Mouse (Mus musculus): Measurements from ENCODE around the gene Hist1h2bk. TPM values are rescaled to one million over a fixed set of nuclear protein-coding genes. Genes with fewer than 3 reads are reported as not detected.
"Not testable (repeated sequence)": the region's sequence is repeated elsewhere in the genome, so short reads cannot be mapped to it uniquely, and the experiment has no call there.

Hist1h2bk gene
- polyA plus RNA-seq, 1 experiment from 2014 or later = 5.4 TPM

GRCm38 (mm10) chr13:22041651-22042567 is 6.2 kb downstream of the Hist1h2bk start:
- peak overlapping the region; percentile 77 for H3K9ac ChIP-seq
- peak overlapping the region; percentile 100 for H3K27ac ChIP-seq (replicated peaks)
- peak overlapping the region; percentile 72 for H3K4me2 ChIP-seq
- no peaks in the 10 kb centered on the region for H3K27me3 ChIP-seq
- 3% methylated on average over 13 of the region's 13 CpGs for WGBS (ENCODE audit: insufficient replicate concordance)
- H3K9me3 ChIP-seq (replicated peaks) = no peaks in the 10 kb centered on the region
- no peak for ATAC-seq (ENCODE audit: insufficient read depth)
- peaks cover 61% of the 10 kb centered on the region for H3K4me1 ChIP-seq (replicated peaks)
- H3K36me3 ChIP-seq (replicated peaks) = no peaks in the 10 kb centered on the region
- peak overlapping the region; percentile 56 for H3K4me3 ChIP-seq (replicated peaks)

GRCm38 (mm10) chr13:22042568-22043502 is 7.2 kb downstream of the Hist1h2bk start, which contains the start of the genes Hist1h2ag and Hist1h2bj:
Hist1h2ag (minus strand) TSS chr13:22042944.
Hist1h2bj (plus strand) TSS chr13:22043214.
- Histone ChIP-seq H3K4me1 (replicated peaks) (peaks cover 54% of the 10 kb centered on the region), H3K9ac (peak within 1 kb of the TSS; percentile 77), H3K4me3 (replicated peaks) (peak within 1 kb of the TSS; percentile 56), H3K27ac (replicated peaks) (peak within 1 kb of the TSS; percentile 100), H3K4me2 (peak within 1 kb of the TSS; percentile 72)
- H3K9me3 ChIP-seq (replicated peaks); H3K27me3 ChIP-seq; H3K36me3 ChIP-seq (replicated peaks): not testable (repeated sequence)
- ATAC-seq (ENCODE audit: insufficient read depth) = peak; percentile 79
- WGBS (ENCODE audit: insufficient replicate concordance) = under 1% methylated on average over 51 of the region's 80 CpGs

- 2% methylated on average over 14 of the region's 14 CpGs for WGBS (ENCODE audit: insufficient replicate concordance)
- H3K4me3 ChIP-seq (replicated peaks) = peak overlapping the region; percentile 48
- H3K9ac ChIP-seq = peak overlapping the region; percentile 58
- peak; percentile 8 for ATAC-seq (ENCODE audit: insufficient read depth)
- no peaks in the 10 kb centered on the region for H3K9me3 ChIP-seq (replicated peaks)
- peaks cover 48% of the 10 kb centered on the region for H3K4me1 ChIP-seq (replicated peaks)
- peak overlapping the region; percentile 97 for H3K27ac ChIP-seq (replicated peaks)
- peak overlapping the region; percentile 60 for H3K4me2 ChIP-seq
- no peaks in the 10 kb centered on the region for H3K27me3 ChIP-seq
- no peaks in the 10 kb centered on the region for H3K36me3 ChIP-seq (replicated peaks)
Observed at GRCm38 (mm10) chr13:22043503-22044431, 8.1 kb downstream of the Hist1h2bk start.

GRCm38 (mm10) chr13:22044432-22045155 is 8.9 kb downstream of the Hist1h2bk start:
- WGBS (ENCODE audit: insufficient replicate concordance) = 83% methylated on average over 6 of the region's 6 CpGs
- ATAC-seq (ENCODE audit: insufficient read depth) = no peak
- Histone ChIP-seq H3K9ac (peak overlapping the region; percentile 58), H3K36me3 (replicated peaks) (no peaks in the 10 kb centered on the region), H3K4me2 (peak overlapping the region; percentile 60), H3K27me3 (no peaks in the 10 kb centered on the region), H3K9me3 (replicated peaks) (no peaks in the 10 kb centered on the region), H3K27ac (replicated peaks) (peak overlapping the region; percentile 97), H3K4me3 (replicated peaks) (peak overlapping the region; percentile 48), H3K4me1 (replicated peaks) (peaks cover 49% of the 10 kb centered on the region)

GRCm38 (mm10) chr13:22045311-22045710 is 9.6 kb downstream of the Hist1h2bk start:
- no peaks in the 10 kb centered on the region for H3K9me3 ChIP-seq (replicated peaks)
- no peak overlapping the region for H3K9ac ChIP-seq
- peak overlapping the region; percentile 9 for H3K4me3 ChIP-seq (replicated peaks)
- no peaks in the 10 kb centered on the region for H3K27me3 ChIP-seq
- H3K36me3 ChIP-seq (replicated peaks) = no peaks in the 10 kb centered on the region
- H3K4me2 ChIP-seq = peak overlapping the region; percentile 60
- H3K27ac ChIP-seq (replicated peaks) = peak overlapping the region; percentile 42
- H3K4me1 ChIP-seq (replicated peaks) = peaks cover 49% of the 10 kb centered on the region
- ATAC-seq (ENCODE audit: insufficient read depth) = no peak
- 26% methylated on average over 2 of the region's 2 CpGs for whole genome bisulfite sequencing (ENCODE audit: insufficient replicate concordance)

GRCm38 (mm10) chr13:22049041-22049440 is 13.4 kb downstream of the Hist1h2bk start:
- H3K9ac ChIP-seq = no peak overlapping the region
- no peak for ATAC-seq (ENCODE audit: insufficient read depth)
- H3K9me3 ChIP-seq (replicated peaks) = no peaks in the 10 kb centered on the region
- H3K27ac ChIP-seq (replicated peaks) = no peak overlapping the region
- H3K4me2 ChIP-seq = peak overlapping the region; percentile 19; the same call in 1 of the 2 replicates
- no peaks in the 10 kb centered on the region; the same call in 1 of the 2 replicates for H3K27me3 ChIP-seq
- no peak overlapping the region for H3K4me3 ChIP-seq (replicated peaks)
- H3K36me3 ChIP-seq (replicated peaks) = no peaks in the 10 kb centered on the region
- H3K4me1 ChIP-seq (replicated peaks) = peaks cover 55% of the 10 kb centered on the region
- WGBS (ENCODE audit: insufficient replicate concordance) = 76% methylated on average over 2 of the region's 2 CpGs

- peaks cover 47% of the 10 kb centered on the region for H3K4me1 ChIP-seq (replicated peaks)
- no peaks in the 10 kb centered on the region; the same call in 1 of the 2 replicates for H3K27me3 ChIP-seq
- no peak for ATAC-seq (ENCODE audit: insufficient read depth)
- WGBS (ENCODE audit: insufficient replicate concordance) = 2% methylated on average over 14 of the region's 14 CpGs
- no peaks in the 10 kb centered on the region for H3K9me3 ChIP-seq (replicated peaks)
- peak overlapping the region; percentile 61 for H3K4me3 ChIP-seq (replicated peaks)
- peak overlapping the region; percentile 54 for H3K9ac ChIP-seq
- no peaks in the 10 kb centered on the region for H3K36me3 ChIP-seq (replicated peaks)
- peak overlapping the region; percentile 88 for H3K4me2 ChIP-seq
- peak overlapping the region; percentile 65 for H3K27ac ChIP-seq (replicated peaks)
Observed at GRCm38 (mm10) chr13:22049737-22050440, 14.2 kb downstream of the Hist1h2bk start.

- Histone ChIP-seq H3K9ac (peak overlapping the region; percentile 54), H3K4me3 (replicated peaks) (peak overlapping the region; percentile 61), H3K9me3 (replicated peaks) (no peaks in the 10 kb centered on the region), H3K27me3 (no peaks in the 10 kb centered on the region; the same call in 1 of the 2 replicates), H3K36me3 (replicated peaks) (no peaks in the 10 kb centered on the region), H3K4me2 (peak overlapping the region; percentile 88), H3K27ac (replicated peaks) (peak overlapping the region; percentile 65), H3K4me1 (replicated peaks) (peaks cover 37% of the 10 kb centered on the region)
- peak; percentile 95 for ATAC-seq (ENCODE audit: insufficient read depth)
- WGBS (ENCODE audit: insufficient replicate concordance) = under 1% methylated on average over 52 of the region's 52 CpGs
Observed at GRCm38 (mm10) chr13:22050591-22051522, 15.2 kb downstream of the Hist1h2bk start.

All from liver, embryonic 15.5 days (tissue).